Mouse (Mus musculus): Measurements from ENCODE around the gene Foxd2. TPM values are rescaled to one million over a fixed set of nuclear protein-coding genes. Genes with fewer than 3 reads are reported as not detected.

Gene Foxd2
- total RNA-seq, 2 experiments from 2014 or later, result 0.12 TPM; not detected in 1

- no peak for DNase-seq (ENCODE audit: low spot score in 2 of 2)
These were observed 4.3 kb upstream of the Foxd2 start for GRCm38 (mm10) chr4:114912705-114913593.

DNA sequence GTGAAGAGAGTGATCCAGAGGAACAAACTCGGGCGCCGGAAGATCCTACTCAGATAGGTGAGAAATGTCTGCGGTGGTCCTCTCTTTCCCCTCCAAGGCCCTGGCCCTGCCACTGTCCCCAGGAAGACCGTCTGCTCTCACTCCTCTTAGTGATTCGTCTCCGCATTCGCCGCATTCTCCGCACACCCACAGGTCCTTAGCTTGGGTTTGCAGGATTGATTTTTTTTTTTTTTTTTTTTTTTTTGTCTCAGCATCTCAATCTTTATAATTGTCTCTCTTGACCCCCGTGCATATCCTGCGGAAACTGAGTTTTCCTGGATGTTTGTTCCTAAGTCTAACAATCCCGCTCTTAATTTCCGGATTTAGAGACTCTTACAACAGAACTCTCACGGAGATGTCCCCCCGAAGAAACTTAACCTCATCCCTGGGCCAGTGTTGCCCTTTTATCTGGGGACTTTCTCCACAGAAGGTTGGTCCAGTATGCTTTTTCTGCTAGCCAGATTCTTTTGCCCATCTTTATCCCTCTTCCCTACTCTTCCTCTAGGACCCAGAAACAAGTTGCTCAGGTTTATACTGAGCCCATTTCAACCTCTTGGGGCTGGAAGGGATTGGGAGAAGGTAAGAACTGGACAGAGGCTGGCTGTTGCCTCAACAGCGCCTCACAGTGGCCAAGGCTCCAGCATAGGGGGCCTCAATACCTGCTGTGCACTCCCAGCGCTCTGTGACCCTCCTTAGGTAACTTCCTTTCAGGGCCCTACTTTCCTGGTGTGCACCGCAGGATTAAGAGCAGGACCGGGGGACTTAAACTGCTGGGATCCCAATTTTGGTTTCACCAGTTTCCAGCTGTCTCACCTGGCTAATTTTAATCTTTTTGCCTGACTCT lies 1.2 kb upstream of the Foxd2 start:
- DNase-seq (ENCODE audit: low spot score in 2 of 2), result no peak

GRCm38 (mm10) chr4:114907951-114908828 lies 483 bp downstream of the Foxd2 start:
- no peak for DNase-seq (ENCODE audit: low spot score in 2 of 2)

DNA sequence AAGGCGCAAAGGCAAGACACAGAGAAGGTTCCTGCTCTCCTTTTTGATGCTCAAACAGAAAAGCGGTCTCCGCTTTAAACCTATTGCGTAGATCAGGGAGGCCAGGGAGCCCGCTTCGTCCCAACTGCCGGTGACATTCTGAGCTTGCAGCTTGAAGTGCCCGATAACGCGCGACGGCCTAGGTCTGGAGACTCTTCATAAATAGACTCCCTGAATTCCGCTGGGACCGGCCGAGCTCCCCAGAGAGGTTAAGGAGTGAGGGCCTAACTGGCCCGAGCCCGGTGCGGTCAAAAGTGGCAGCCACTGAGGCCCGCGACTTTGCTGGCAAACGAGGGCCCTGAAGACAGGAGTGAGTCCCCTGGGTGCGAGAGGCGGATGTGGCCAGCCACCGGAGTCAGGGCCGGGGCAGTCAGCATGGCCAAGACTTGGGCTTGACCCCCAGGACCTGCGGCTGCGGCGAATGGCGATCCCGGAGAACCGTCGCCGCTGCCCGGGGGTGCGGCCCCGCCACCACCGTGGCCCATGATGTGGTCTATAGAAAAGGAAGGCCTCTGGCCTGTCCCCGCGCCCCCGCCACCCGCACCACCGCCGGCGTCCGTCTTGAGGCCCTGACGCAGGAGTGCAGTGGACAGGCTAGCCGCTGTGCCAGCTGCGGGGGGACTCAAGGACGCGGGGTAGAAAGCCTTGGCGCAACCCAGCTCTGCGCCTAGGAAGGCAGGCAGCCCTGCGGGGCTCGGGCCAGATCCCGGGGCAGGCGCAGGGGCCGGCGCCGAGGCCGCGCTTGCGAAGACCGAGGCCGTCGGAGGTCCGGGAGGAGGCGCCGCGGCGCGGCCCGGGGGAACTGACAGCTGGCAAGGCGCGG lies 1.4 kb downstream of the Foxd2 start:
- DNase-seq (ENCODE audit: low spot score in 2 of 2), result no peak

- no peak for DNase-seq (ENCODE audit: low spot score in 2 of 2)
These were observed 2.5 kb downstream of the Foxd2 start for GRCm38 (mm10) chr4:114905969-114906680.

DNA sequence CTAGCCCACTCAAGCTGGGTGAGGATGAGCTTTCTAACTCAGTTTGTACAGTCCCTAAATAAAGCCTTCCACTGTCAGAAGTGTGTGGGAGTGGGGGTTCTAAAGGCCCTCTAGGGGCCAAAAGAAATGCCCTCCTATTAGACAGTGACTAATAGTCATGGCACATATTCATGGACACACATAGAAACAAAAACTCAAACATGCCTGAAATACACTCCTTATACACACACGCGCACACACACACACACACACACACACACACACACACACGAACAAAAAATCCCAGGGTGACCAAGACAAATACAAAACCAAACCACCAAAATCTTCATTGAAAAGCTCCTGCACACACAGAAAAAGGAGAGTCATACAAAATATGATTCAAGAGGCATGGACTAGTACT lies 3.2 kb downstream of the Foxd2 start:
- no peak for DNase-seq (ENCODE audit: low spot score in 2 of 2)

- no peak for DNase-seq (ENCODE audit: low spot score in 2 of 2)
These were observed 5.3 kb downstream of the Foxd2 start for GRCm38 (mm10) chr4:114903422-114903782.

GRCm38 (mm10) chr4:114902641-114903421 lies 5.8 kb downstream of the Foxd2 start:
- DNase-seq (ENCODE audit: low spot score in 2 of 2), result no peak

- no peak for DNase-seq (ENCODE audit: low spot score in 2 of 2)
These were observed 6.9 kb downstream of the Foxd2 start for GRCm38 (mm10) chr4:114901643-114902351.

DNA sequence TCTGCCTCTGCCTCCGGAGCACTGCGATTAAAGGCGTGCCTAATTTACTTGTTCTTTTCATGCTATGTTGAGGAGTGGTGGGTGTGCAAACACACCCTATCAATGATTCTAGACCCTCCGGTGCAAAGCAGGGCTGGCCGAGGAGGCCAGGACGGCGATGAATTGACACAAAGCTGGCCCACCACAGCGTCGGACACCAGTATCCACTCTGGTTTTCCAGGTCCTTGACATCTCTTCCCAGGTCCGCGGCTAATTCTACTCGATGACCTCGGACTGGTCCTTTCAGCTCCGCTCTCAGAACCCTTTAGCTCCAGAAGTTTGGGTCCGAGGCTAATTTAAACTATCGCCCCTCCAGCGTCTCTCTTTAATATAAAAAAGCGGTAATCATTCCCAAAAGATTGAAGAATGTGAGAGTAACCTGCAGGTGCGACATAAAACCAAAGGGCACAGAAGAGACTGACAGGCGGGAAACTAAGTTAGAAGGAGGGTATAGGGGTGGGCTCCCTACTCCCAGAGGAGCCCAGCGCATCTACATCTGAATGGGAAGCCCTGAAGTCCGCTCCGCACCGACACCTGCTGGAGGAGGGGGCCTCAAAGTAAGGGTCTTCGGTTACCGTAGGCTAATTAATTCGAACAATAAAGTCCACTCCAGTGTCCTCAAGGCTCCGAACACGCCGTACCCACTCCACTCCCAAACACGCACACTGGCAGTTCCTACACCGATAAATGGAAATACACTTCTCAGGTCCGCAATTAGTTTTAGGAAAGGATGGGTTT lies 7.6 kb downstream of the Foxd2 start:
- DNase-seq (ENCODE audit: low spot score in 2 of 2), result no peak

GRCm38 (mm10) chr4:114899885-114900284 lies 8.8 kb downstream of the Foxd2 start:
- no peak for DNase-seq (ENCODE audit: low spot score in 2 of 2)

GRCm38 (mm10) chr4:114897853-114898252 lies 10.8 kb downstream of the Foxd2 start:
- DNase-seq (ENCODE audit: low spot score in 2 of 2), result no peak

DNA sequence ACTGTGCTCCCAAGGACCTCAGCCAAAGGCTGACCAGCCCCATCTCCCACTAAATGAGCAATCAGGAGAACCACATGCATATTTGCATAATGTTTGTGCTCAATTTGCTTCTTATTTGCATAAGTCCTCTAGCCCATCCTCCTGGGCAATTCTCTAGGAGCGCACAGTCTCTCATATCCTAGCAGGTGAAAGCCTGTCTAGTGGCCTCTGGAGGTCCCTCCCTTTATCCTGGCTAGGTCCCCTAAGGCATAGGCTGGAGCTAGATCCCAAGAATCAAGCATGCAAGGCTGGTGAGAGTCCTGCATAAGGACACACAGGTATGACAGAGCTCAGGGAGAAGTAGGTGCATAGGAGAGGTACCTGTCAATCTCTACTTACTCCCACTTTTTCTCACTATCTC lies 26.4 kb downstream of the Foxd2 start:
- no peak for DNase-seq (ENCODE audit: low spot score in 2 of 2)

- DNase-seq (ENCODE audit: low spot score in 2 of 2), result no peak
These were observed 32.2 kb downstream of the Foxd2 start for GRCm38 (mm10) chr4:114876441-114876972.

GRCm38 (mm10) chr4:114869765-114870490 lies 38.7 kb downstream of the Foxd2 start:
- DNase-seq (ENCODE audit: low spot score in 2 of 2), result no peak

DNA sequence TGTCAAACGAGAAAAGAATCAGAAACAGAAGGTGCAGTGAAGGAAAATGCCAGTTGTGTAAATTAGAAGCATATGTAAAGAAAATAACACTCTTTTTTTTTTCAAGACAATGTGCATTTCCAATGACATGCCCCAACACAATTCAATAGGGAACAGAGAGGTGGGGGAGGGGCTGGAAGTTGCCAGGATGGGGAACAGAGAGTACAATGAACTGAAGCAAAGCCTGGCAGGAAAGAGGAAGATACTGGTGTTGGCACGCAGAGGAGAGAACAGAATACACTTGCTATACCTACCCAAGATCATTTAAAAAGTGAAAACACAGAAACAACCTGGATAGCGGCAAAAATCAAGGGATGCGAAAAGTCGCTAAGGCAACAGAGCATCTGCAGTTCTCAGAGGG lies 45.5 kb downstream of the Foxd2 start:
- no peak for DNase-seq (ENCODE audit: low spot score in 2 of 2)
